Mouse (Mus musculus) CH12.LX (cell line): Measurements from ENCODE around the gene App. TPM values are rescaled to one million over a fixed set of nuclear protein-coding genes. Genes with fewer than 3 reads are reported as not detected.

Experiments used
- DNase-seq: peaks from one replicate; pipeline ENCODE4 v3.0.0-alpha.2; 2013; ENCODE audit errors: extremely low read depth
- H3K27ac ChIP-seq: 2 replicates; pipeline ENCODE4 v1.5.1; 2012; ENCODE audit warnings: low read depth, mild to moderate bottlenecking, control low read depth, moderate library complexity; ENCODE audit not compliant: insufficient read depth
- H3K27me3 ChIP-seq: replicated peaks from 2 replicates; pipeline ENCODE3; 2012; ENCODE audit warnings: inconsistent platforms
- H3K36me3 ChIP-seq, 2 experiments: replicated peaks in 1 of 2; 2 replicates each; pipeline versions ENCODE3 to v1.6.1; 2012; ENCODE audit warnings: inconsistent platforms in 1 of 2, low read length in 1 of 2, mild to moderate bottlenecking in 1 of 2, mixed read lengths in 1 of 2, moderate library complexity in 1 of 2; ENCODE audit not compliant: control insufficient read depth in 1 of 2, insufficient read depth in 1 of 2
- H3K4me1 ChIP-seq, 2 experiments: 2 replicates each; pipeline ENCODE4 v1.6.1; 2012; ENCODE audit warnings: inconsistent platforms in 1 of 2, moderate library complexity in 1 of 2; ENCODE audit not compliant: insufficient read depth in 2 of 2, control insufficient read depth in 1 of 2
- H3K4me2 ChIP-seq: 2 replicates; pipeline ENCODE4 v1.6.1; 2012; ENCODE audit warnings: low read depth, mild to moderate bottlenecking, control low read depth; ENCODE audit not compliant: poor library complexity, insufficient read depth, severe bottlenecking
- H3K4me3 ChIP-seq, 3 experiments: fragments of 150-350 bp in 1 of 3; sonication (generic) in 1 of 3; replicated peaks in 1 of 3; 2 replicates each; pipeline versions ENCODE3 to v1.5.1; 2011 to 2012; ENCODE audit warnings: low read depth in 2 of 3, low read length in 2 of 3, mild to moderate bottlenecking in 2 of 3, moderate library complexity in 2 of 3, control low read depth in 1 of 3, improper control_type of control experiment in 1 of 3, inconsistent platforms in 1 of 3, mixed read lengths in 1 of 3; ENCODE audit not compliant: poor library complexity in 1 of 3
- H3K79me2 ChIP-seq: replicated peaks from 2 replicates; pipeline ENCODE4 v1.6.1; 2012; ENCODE audit warnings: mild to moderate bottlenecking, moderate library complexity; ENCODE audit not compliant: control insufficient read depth, poor library complexity, insufficient read depth, severe bottlenecking; ENCODE audit errors: extremely low read depth
- H3K9ac ChIP-seq: 2 replicates; pipeline ENCODE4 v1.6.1; 2012; ENCODE audit warnings: low read depth, mild to moderate bottlenecking, control low read depth, moderate library complexity; ENCODE audit not compliant: insufficient read depth
- H3K9me3 ChIP-seq: replicated peaks from 2 replicates; pipeline ENCODE3; 2012; ENCODE audit warnings: low read length, inconsistent platforms, mixed read lengths
- BHLHE40 ChIP-seq: IDR thresholded peaks from 2 replicates; pipeline ENCODE4 v1.6.1; 2011; ENCODE audit warnings: mild to moderate bottlenecking, low read depth, low read length, improper control_type of control experiment
- CHD1 ChIP-seq: IDR thresholded peaks from 2 replicates; pipeline ENCODE4 v1.6.1; 2012; ENCODE audit warnings: low read depth, low read length, improper control_type of control experiment, inconsistent platforms
- CHD2 ChIP-seq: IDR thresholded peaks from 2 replicates; pipeline ENCODE4 v1.6.1; 2011; ENCODE audit warnings: low read length, improper control_type of control experiment
- CTCF ChIP-seq, 2 experiments: IDR thresholded peaks in 1 of 2; conservative IDR thresholded peaks in 1 of 2; 2 replicates each; pipeline ENCODE4 v1.5.1; 2011 to 2012; ENCODE audit warnings: low read depth in 2 of 2, low read length in 2 of 2, improper control_type of control experiment in 1 of 2, inconsistent platforms in 1 of 2, mild to moderate bottlenecking in 1 of 2, moderate library complexity in 1 of 2
- E2F4 ChIP-seq: IDR thresholded peaks from 2 replicates; pipeline ENCODE4 v1.6.1; 2011; ENCODE audit warnings: low read depth, low read length, improper control_type of control experiment; ENCODE audit not compliant: insufficient replicate concordance
- ELF1 ChIP-seq: IDR thresholded peaks from 2 replicates; pipeline ENCODE4 v1.6.1; 2014; ENCODE audit warnings: low read depth, mild to moderate bottlenecking, inconsistent platforms, low read length, improper control_type of control experiment
- EP300 ChIP-seq: IDR thresholded peaks from 2 replicates; pipeline ENCODE4 v1.6.1; 2011; ENCODE audit warnings: low read length, improper control_type of control experiment
- ETS1 ChIP-seq: conservative IDR thresholded peaks from 2 replicates; pipeline ENCODE4 v1.6.1; 2012; ENCODE audit warnings: low read depth, mild to moderate bottlenecking, inconsistent platforms, low read length, improper control_type of control experiment, moderate library complexity
- GABPA ChIP-seq: IDR thresholded peaks from 2 replicates; pipeline ENCODE4 v1.6.1; 2012; ENCODE audit warnings: low read depth, low read length, improper control_type of control experiment, inconsistent platforms; ENCODE audit not compliant: insufficient replicate concordance
- HCFC1 ChIP-seq: IDR thresholded peaks from 2 replicates; pipeline ENCODE4 v1.6.1; 2012; ENCODE audit warnings: low read depth, mild to moderate bottlenecking, inconsistent platforms, low read length, improper control_type of control experiment
- IRF4 ChIP-seq: IDR thresholded peaks from 2 replicates; pipeline ENCODE4 v1.6.1; 2014; ENCODE audit warnings: low read depth, mild to moderate bottlenecking, inconsistent platforms, low read length, improper control_type of control experiment
- JUN ChIP-seq: IDR thresholded peaks from 2 replicates; pipeline ENCODE4 v1.6.1; 2011; ENCODE audit warnings: low read depth, mild to moderate bottlenecking, low read length, improper control_type of control experiment, moderate library complexity; ENCODE audit not compliant: insufficient read depth
- JUND ChIP-seq: conservative IDR thresholded peaks from 2 replicates; pipeline ENCODE4 v1.6.1; 2011; ENCODE audit warnings: low read depth, low read length, improper control_type of control experiment
- KAT2A ChIP-seq: IDR thresholded peaks from 2 replicates; pipeline ENCODE4 v1.6.1; 2012; ENCODE audit warnings: low read length, improper control_type of control experiment, inconsistent platforms; ENCODE audit not compliant: insufficient replicate concordance
- MAFK ChIP-seq: IDR thresholded peaks from 2 replicates; pipeline ENCODE4 v1.6.1; 2011; ENCODE audit warnings: low read length, improper control_type of control experiment; ENCODE audit not compliant: insufficient replicate concordance
- MAX ChIP-seq: IDR thresholded peaks from 2 replicates; pipeline ENCODE4 v1.6.1; 2011; ENCODE audit warnings: low read length, improper control_type of control experiment
- MAZ ChIP-seq: IDR thresholded peaks from 2 replicates; pipeline ENCODE4 v1.6.1; 2012; ENCODE audit warnings: low read depth, mild to moderate bottlenecking, inconsistent platforms, low read length, improper control_type of control experiment, moderate library complexity
- MEF2A ChIP-seq: IDR thresholded peaks from 2 replicates; pipeline ENCODE4 v1.6.1; 2014; ENCODE audit warnings: low read depth, mild to moderate bottlenecking, inconsistent platforms, low read length, improper control_type of control experiment, borderline replicate concordance
- MXI1 ChIP-seq: IDR thresholded peaks from 2 replicates; pipeline ENCODE4 v1.6.1; 2011; ENCODE audit warnings: mild to moderate bottlenecking, low read depth, low read length, improper control_type of control experiment
- MYC ChIP-seq: IDR thresholded peaks from 2 replicates; pipeline ENCODE4 v1.6.1; 2011; ENCODE audit warnings: low read depth, mild to moderate bottlenecking, improper control_type of control experiment, low read length
- NELFE ChIP-seq: IDR thresholded peaks from 2 replicates; pipeline ENCODE4 v1.6.1; 2011; ENCODE audit warnings: low read depth, low read length, improper control_type of control experiment
- NRF1 ChIP-seq: IDR thresholded peaks from 2 replicates; pipeline ENCODE4 v1.6.1; 2014; ENCODE audit warnings: low read depth, mild to moderate bottlenecking, inconsistent platforms, low read length, improper control_type of control experiment, moderate library complexity
- PAX5 ChIP-seq: IDR thresholded peaks from 2 replicates; pipeline ENCODE4 v1.6.1; 2012; ENCODE audit warnings: low read length, inconsistent platforms, mixed read lengths
- POLR2A ChIP-seq: IDR thresholded peaks from 2 replicates; pipeline ENCODE4 v1.6.1; 2011; ENCODE audit warnings: low read depth, mild to moderate bottlenecking, improper control_type of control experiment, low read length
- POLR2AphosphoS2 ChIP-seq: IDR thresholded peaks from 2 replicates; pipeline ENCODE4 v1.6.1; 2011; ENCODE audit warnings: low read depth, low read length, improper control_type of control experiment
- RAD21 ChIP-seq: IDR thresholded peaks from 2 replicates; pipeline ENCODE4 v1.6.1; 2011; ENCODE audit warnings: low read depth, mild to moderate bottlenecking, low read length, improper control_type of control experiment, moderate library complexity
- RCOR1 ChIP-seq: conservative IDR thresholded peaks from 2 replicates; pipeline ENCODE4 v1.6.1; 2012; ENCODE audit warnings: low read depth, mild to moderate bottlenecking, inconsistent platforms, low read length, improper control_type of control experiment
- SIN3A ChIP-seq: IDR thresholded peaks from 2 replicates; pipeline ENCODE4 v1.6.1; 2012; ENCODE audit warnings: low read length, improper control_type of control experiment, inconsistent platforms
- SMC3 ChIP-seq: IDR thresholded peaks from 2 replicates; pipeline ENCODE4 v1.6.1; 2011; ENCODE audit warnings: low read depth, low read length, improper control_type of control experiment
- TBP ChIP-seq: conservative IDR thresholded peaks from 2 replicates; pipeline ENCODE4 v1.6.1; 2011; ENCODE audit warnings: low read depth, low read length, improper control_type of control experiment
- TCF12 ChIP-seq: IDR thresholded peaks from 2 replicates; pipeline ENCODE4 v1.6.1; 2014; ENCODE audit warnings: low read depth, mild to moderate bottlenecking, inconsistent platforms, low read length, improper control_type of control experiment
- UBTF ChIP-seq: IDR thresholded peaks from 2 replicates; pipeline ENCODE4 v1.6.1; 2012; ENCODE audit warnings: low read depth, mild to moderate bottlenecking, inconsistent platforms, low read length, improper control_type of control experiment, moderate library complexity
- USF1 ChIP-seq: IDR thresholded peaks from 2 replicates; pipeline ENCODE4 v1.6.1; 2014; ENCODE audit warnings: low read depth, mild to moderate bottlenecking, inconsistent platforms, low read length, improper control_type of control experiment
- USF2 ChIP-seq: conservative IDR thresholded peaks from 2 replicates; pipeline ENCODE4 v1.6.1; 2011; ENCODE audit warnings: low read depth, low read length, improper control_type of control experiment
- ZC3H11A ChIP-seq: IDR thresholded peaks from 2 replicates; pipeline ENCODE4 v1.6.1; 2012; ENCODE audit warnings: low read depth, mild to moderate bottlenecking, inconsistent platforms, low read length, improper control_type of control experiment
- ZKSCAN1 ChIP-seq: IDR thresholded peaks from 2 replicates; pipeline ENCODE4 v1.6.1; 2012; ENCODE audit warnings: low read depth, inconsistent platforms, low read length, improper control_type of control experiment, borderline replicate concordance
- ZMIZ1 ChIP-seq: IDR thresholded peaks from 2 replicates; pipeline ENCODE4 v1.6.1; 2012; ENCODE audit warnings: low read depth, mild to moderate bottlenecking, inconsistent platforms, low read length, improper control_type of control experiment
- ZNF384 ChIP-seq: IDR thresholded peaks from 2 replicates; pipeline ENCODE4 v1.6.1; 2012; ENCODE audit warnings: low read depth, low read length, improper control_type of control experiment, inconsistent platforms
- dilution Hi-C: fragments of 300-500 bp; cut with MboI; formaldehyde crosslinking; loops from 2 replicates; pipeline ENCODE4 v1.14.3; 2020; ENCODE audit warnings: low sequenced_read_pairs; ENCODE audit not compliant: extremely low pct_unique_long_range_greater_than_20kb, extremely low pct_ligation_motif_present
- in situ Hi-C: fragments of 300-500 bp; cut with MboI; formaldehyde crosslinking; loops from 3 replicates; pipeline ENCODE4 v1.14.3; 2019; ENCODE audit warnings: low sequenced_read_pairs, low pct_ligation_motif_present, low pct_unique_long_range_greater_than_20kb, mixed read lengths
- polyA plus RNA-seq: library from polyadenylated mRNA; unstranded; fragments of >175 nt; gene quantifications from 2 replicates; pipeline ENCODE4 v1.2.1, GENCODE M21; 2012; ENCODE audit warnings: low read depth; ENCODE audit not compliant: insufficient read length
- total RNA-seq, 2 experiments: library from RNA; depleted of rRNA; stranded (reverse); fragments of 300-350 nt in 1 of 2; fragments of >200 nt in 1 of 2; gene quantifications; 2 replicates each; pipeline ENCODE4 v1.2.3; 2012 to 2014

The App gene
- total and polyA plus RNA-seq, 3 experiments, result 31.1 to 99.2 (median 84.1) TPM

DNA sequence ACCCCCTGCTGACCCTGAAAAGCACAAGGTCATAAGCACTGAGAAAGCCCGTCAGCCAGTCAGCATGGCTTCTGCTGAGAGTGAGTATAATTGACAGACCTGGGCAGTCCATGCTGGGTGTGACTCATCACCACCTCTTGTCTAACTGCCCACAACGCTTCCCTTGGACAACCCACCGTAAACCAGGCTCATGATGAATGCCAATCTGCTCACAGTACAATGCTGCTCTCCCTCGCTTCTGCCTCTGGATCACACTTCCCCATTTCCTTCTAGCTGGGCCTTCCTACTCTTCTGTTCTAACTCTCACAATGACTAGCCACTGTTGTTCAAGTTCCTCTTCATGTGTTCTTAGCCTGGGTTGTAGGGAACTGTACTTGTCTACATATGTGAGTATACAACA is 206.6 kb downstream of the App start:
- TF ChIP-seq MAZ (no peak), JUND (peak; percentile 95), TBP (0 out of 2 replicates have a peak, but pooled peaks have one; percentile 72), PAX5 (no peak), USF1 (no peak), MYC (peak; percentile 75), CHD1 (no peak), ZNF384 (no peak), MEF2A (peak; percentile 59), CHD2 (peak; percentile 68; the same call in 1 of the 2 replicates), RAD21 (no peak; the same call in 1 of the 2 replicates), RCOR1 (0 out of 2 replicates have a peak, but pooled peaks have one; percentile 48), SMC3 (no peak; the same call in 1 of the 2 replicates), HCFC1 (no peak; the same call in 1 of the 2 replicates), ZMIZ1 (no peak; the same call in 1 of the 2 replicates), SIN3A (peak; percentile 28; the same call in 1 of the 2 replicates), IRF4 (peak; percentile 99), POLR2AphosphoS2 (no peak), POLR2A (peak; percentile 42; the same call in 1 of the 2 replicates), GABPA (no peak), UBTF (peak; percentile 28; the same call in 1 of the 2 replicates), BHLHE40 (peak; percentile 58; the same call in 1 of the 2 replicates), USF2 (no peak), MAFK (no peak), NRF1 (no peak), E2F4 (no peak), MXI1 (no peak), CTCF (conservative IDR thresholded peaks at IDR 0.05 in 1 of 2, IDR thresholded peaks at IDR 0.05 in 1 of 2; ENCODE audit: low read depth in 2 of 2, low read length in 2 of 2) (no peak), ZC3H11A (no peak), ELF1 (peak; percentile 44; the same call in 1 of the 2 replicates), EP300 (peak; percentile 99), KAT2A (no peak), NELFE (no peak), JUN (peak; percentile 90), MAX (0 out of 2 replicates have a peak, but pooled peaks have one; percentile 46), TCF12 (peak; percentile 55; the same call in 1 of the 2 replicates), ETS1 (peak; percentile 72), ZKSCAN1 (no peak)
- no peaks in the 10 kb centered on the region for H3K79me2 ChIP-seq
- in situ Hi-C loops, result loop anchor here (25.0 kb wide), 1 partner anchor 720 kb away; no protein-coding TSS in a partner anchor
- no peak overlapping the region for H3K9ac ChIP-seq
- H3K36me3 ChIP-seq, result peaks cover 25 to 55% of the 10 kb centered on the region in 2 experiments
- dilution Hi-C loops, result no loop called here
- peak overlapping the region; percentile 27 for H3K27ac ChIP-seq
- no peaks in the 10 kb centered on the region for H3K9me3 ChIP-seq
- H3K27me3 ChIP-seq, result no peaks in the 10 kb centered on the region
- DNase-seq, result peak; percentile 94
- H3K4me1 ChIP-seq, result peaks cover 13 to 31% of the 10 kb centered on the region in 2 experiments
- no peak overlapping the region for H3K4me3 ChIP-seq
- 0 out of 2 replicates have a peak overlapping the region, but pooled peaks have one; percentile 18 for H3K4me2 ChIP-seq
